Mouse (Mus musculus): ENCODE data around the gene Zfp697. TPM values are rescaled to one million over a fixed set of nuclear protein-coding genes. Genes with fewer than 3 reads are reported as not detected.

The Zfp697 gene
- polyA plus RNA-seq, 1 experiment from 2014 or later, result 2.9 TPM

DNA sequence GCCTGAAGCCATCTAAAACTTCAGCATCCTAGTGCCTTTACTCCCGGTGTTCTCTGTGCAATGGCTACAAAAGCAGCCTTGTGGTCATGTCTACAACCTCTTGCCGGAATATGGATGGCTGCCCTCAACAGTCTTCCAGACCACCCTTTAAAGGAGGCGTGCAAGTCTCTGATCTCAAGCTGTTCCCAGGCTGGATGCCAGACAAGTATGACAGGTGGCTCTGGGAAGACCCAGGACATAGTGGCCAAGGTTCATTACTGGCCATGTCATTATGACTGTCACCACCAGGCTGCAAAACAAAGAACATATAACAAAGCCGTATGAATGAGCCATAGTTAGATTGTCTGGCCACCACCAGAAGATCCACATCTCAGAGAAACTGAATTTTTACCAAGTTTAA is 4.0 kb upstream of the Zfp697 start:
- 77% methylated on average over 4 of the region's 4 CpGs for WGBS (ENCODE audit: insufficient replicate concordance)
- no peak for TF ChIP-seq EP300 (IDR thresholded peaks at IDR 0.05; ENCODE audit: low read depth)
- no peak for TF ChIP-seq CTCF (IDR thresholded peaks at IDR 0.05; ENCODE audit: low read depth)
- Histone ChIP-seq H3K4me3 (ENCODE audit: low read depth, low read length) (no peak overlapping the region), H3K9me3 (ENCODE audit: low read length) (no peaks in the 10 kb centered on the region), H3K4me1 (ENCODE audit: insufficient read depth) (peaks cover 5% of the 10 kb centered on the region), H3K27me3 (ENCODE audit: insufficient read depth, low read length) (peaks cover 10% of the 10 kb centered on the region; the same call in 1 of the 2 replicates), H3K36me3 (replicated peaks; ENCODE audit: insufficient read depth, low read length) (no peaks in the 10 kb centered on the region), H3K9ac (replicated peaks) (no peak overlapping the region), H3K27ac (ENCODE audit: low read depth) (no peak overlapping the region), H3K4me2 (ENCODE audit: low read depth, low read length) (no peak overlapping the region)
- ATAC-seq (no peak), DNase-seq (no peak)

DNA sequence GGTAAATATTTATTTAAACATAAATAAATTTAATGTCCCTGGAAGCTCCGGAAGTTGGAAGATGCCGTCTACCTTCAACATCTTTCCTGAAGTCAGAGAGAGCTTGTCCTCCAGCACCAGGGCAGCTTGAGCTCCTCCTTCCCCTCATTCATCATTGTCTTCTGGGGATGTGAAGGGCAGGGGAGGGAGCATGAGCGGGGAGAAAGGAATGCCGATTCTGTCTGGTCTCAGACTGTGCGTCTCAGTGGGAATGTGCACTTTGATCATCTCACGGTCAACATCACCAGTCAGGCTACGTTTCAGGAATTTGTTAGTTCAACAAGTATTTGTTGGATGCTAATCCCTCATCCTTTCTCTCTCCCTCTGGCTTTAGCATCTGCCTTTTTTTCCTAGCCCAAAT is 3.0 kb upstream of the Zfp697 start:
- H3K4me1 ChIP-seq (ENCODE audit: insufficient read depth), result peaks cover 9% of the 10 kb centered on the region
- H3K4me2 ChIP-seq (ENCODE audit: low read depth, low read length), result no peak overlapping the region
- DNase-seq (no peak), ATAC-seq (no peak)
- no peak overlapping the region for H3K9ac ChIP-seq (replicated peaks)
- H3K36me3 ChIP-seq (replicated peaks; ENCODE audit: insufficient read depth, low read length), result no peaks in the 10 kb centered on the region
- no peaks in the 10 kb centered on the region for H3K9me3 ChIP-seq (ENCODE audit: low read length)
- TF ChIP-seq EP300 (IDR thresholded peaks at IDR 0.05; ENCODE audit: low read depth) (no peak), CTCF (IDR thresholded peaks at IDR 0.05; ENCODE audit: low read depth) (no peak)
- 19% methylated on average over 7 of the region's 7 CpGs for WGBS (ENCODE audit: insufficient replicate concordance)
- no peak overlapping the region for H3K27ac ChIP-seq (ENCODE audit: low read depth)
- H3K27me3 ChIP-seq (ENCODE audit: insufficient read depth, low read length), result peaks cover 10% of the 10 kb centered on the region; the same call in 1 of the 2 replicates
- H3K4me3 ChIP-seq (ENCODE audit: low read depth, low read length), result no peak overlapping the region

DNA sequence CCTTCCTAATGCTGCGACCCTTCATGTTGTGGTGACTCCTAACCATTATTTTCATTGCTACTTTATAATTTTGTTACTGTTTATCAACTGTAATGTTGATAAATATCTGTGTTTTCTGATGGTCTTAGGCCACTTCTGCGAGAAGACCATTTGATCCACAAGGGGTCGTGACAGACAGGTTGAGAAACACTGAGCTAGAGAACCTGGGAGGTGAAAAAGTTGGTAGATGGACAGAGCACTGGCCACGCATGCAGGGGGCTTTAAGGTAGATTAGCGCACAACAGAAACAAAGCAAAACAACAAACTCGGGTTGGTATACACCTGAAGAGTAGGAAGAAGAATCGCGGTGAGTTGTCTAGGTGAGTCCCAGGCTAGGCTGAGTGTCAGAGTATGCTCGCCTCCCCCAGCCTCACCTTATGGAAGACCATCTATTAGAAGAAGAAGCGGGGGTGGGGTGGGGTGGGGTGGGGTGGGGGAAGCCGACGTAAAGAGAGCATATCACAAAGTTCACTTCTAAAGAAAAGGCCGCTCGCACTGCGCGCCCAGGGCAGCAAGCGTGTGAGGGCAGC is 500 bp upstream of the Zfp697 start:
- ATAC-seq, result peak; percentile 24

DNA sequence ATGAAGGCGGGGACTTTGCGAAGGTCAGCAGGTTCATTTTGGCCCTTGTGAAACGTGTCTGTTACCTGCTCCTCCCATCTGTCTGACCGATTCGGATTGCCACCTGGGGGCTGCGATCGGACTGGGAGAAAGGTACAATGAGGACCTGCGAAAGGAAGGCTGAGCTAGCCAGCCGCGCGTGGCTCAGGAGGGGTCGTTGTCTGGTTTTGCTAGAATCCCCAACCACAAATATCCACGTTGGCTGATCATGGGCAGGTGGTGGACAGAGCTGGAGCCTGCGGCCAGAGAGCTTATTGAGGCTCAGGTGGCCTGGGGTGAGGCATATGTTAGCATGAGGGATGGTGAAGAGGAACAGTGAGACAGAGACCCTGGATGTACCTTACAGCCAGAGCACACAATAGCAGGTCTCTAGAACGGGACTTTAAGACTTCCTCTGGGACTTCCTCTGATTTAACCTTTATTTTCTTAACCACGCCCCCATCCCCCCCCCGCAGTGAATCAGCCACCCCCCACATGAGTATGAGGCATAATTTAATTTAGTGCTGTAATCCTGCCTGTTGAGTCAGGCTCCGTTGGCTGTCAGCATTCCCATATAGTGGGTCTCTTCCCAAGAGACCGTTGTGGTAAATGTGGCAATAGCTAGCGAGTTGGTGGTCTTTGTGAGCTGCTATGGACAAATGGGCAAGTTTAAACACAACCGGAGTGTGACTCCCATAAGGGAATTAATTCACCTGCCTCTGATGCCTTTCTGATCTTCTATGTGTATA is 946 bp downstream of the Zfp697 start:
- Histone ChIP-seq H3K27ac (ENCODE audit: low read depth) (no peak overlapping the region), H3K4me3 (ENCODE audit: low read depth, low read length) (peak overlapping the region; percentile 56), H3K4me2 (ENCODE audit: low read depth, low read length) (peak overlapping the region; percentile 76), H3K9ac (replicated peaks) (peak overlapping the region; percentile 63; the same call in 1 of the 2 replicates), H3K36me3 (replicated peaks; ENCODE audit: insufficient read depth, low read length) (no peaks in the 10 kb centered on the region), H3K4me1 (ENCODE audit: insufficient read depth) (peaks cover 9% of the 10 kb centered on the region), H3K9me3 (ENCODE audit: low read length) (no peaks in the 10 kb centered on the region), H3K27me3 (ENCODE audit: insufficient read depth, low read length) (peaks cover 10% of the 10 kb centered on the region; the same call in 1 of the 2 replicates)
- DNase-seq, result peak; percentile 15
- no peak for TF ChIP-seq CTCF (IDR thresholded peaks at IDR 0.05; ENCODE audit: low read depth)
- 0 out of 2 replicates have a peak, but pooled peaks have one; percentile 9 for ATAC-seq
- 10% methylated on average over 21 of the region's 21 CpGs for WGBS (ENCODE audit: insufficient replicate concordance)

More for the DNA sequence above, 500 bp upstream of the Zfp697 start:
- peak overlapping the region; percentile 63 for H3K9ac ChIP-seq (replicated peaks)
- no peaks in the 10 kb centered on the region for H3K36me3 ChIP-seq (replicated peaks; ENCODE audit: insufficient read depth, low read length)
- H3K27me3 ChIP-seq (ENCODE audit: insufficient read depth, low read length), result peaks cover 10% of the 10 kb centered on the region; the same call in 1 of the 2 replicates
- H3K4me3 ChIP-seq (ENCODE audit: low read depth, low read length), result peak overlapping the region; percentile 56
- H3K4me1 ChIP-seq (ENCODE audit: insufficient read depth), result peaks cover 9% of the 10 kb centered on the region
- H3K27ac ChIP-seq (ENCODE audit: low read depth), result no peak overlapping the region
- H3K4me2 ChIP-seq (ENCODE audit: low read depth, low read length), result peak overlapping the region; percentile 76
- no peak for DNase-seq
- H3K9me3 ChIP-seq (ENCODE audit: low read length), result no peaks in the 10 kb centered on the region
- TF ChIP-seq EP300 (IDR thresholded peaks at IDR 0.05; ENCODE audit: low read depth) (no peak), CTCF (IDR thresholded peaks at IDR 0.05; ENCODE audit: low read depth) (peak; percentile 49; the same call in 1 of the 2 replicates)
- 10% methylated on average over 17 of the region's 17 CpGs for WGBS (ENCODE audit: insufficient replicate concordance)

DNA sequence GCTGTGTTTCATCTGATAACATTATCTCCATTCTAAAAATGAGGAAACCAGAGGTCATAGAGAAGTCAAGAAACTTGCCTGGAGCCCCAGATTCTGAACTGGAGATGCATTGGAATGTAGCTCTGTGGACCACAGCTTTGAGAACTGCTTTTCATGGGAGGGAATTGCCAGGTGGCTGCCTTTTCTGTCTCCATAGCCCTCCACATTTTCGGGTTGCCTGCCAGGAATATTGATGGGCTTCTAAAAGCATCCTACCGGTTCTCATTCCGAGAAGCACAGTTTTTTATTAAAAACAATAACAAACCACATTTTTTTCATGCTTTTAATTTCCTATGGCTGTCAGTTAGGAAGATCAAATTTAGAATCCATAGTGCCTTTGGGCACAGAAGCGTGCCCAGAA is 4.8 kb downstream of the Zfp697 start:
- Histone ChIP-seq H3K9ac (replicated peaks) (no peak overlapping the region), H3K27me3 (ENCODE audit: insufficient read depth, low read length) (peaks cover 9% of the 10 kb centered on the region; the same call in 1 of the 2 replicates), H3K4me1 (ENCODE audit: insufficient read depth) (peaks cover 9% of the 10 kb centered on the region), H3K27ac (ENCODE audit: low read depth) (no peak overlapping the region), H3K9me3 (ENCODE audit: low read length) (no peaks in the 10 kb centered on the region), H3K36me3 (replicated peaks; ENCODE audit: insufficient read depth, low read length) (no peaks in the 10 kb centered on the region), H3K4me3 (ENCODE audit: low read depth, low read length) (no peak overlapping the region), H3K4me2 (ENCODE audit: low read depth, low read length) (no peak overlapping the region)
- TF ChIP-seq EP300 (IDR thresholded peaks at IDR 0.05; ENCODE audit: low read depth) (no peak), CTCF (IDR thresholded peaks at IDR 0.05; ENCODE audit: low read depth) (no peak)
- WGBS (ENCODE audit: insufficient replicate concordance), result 62% methylated on average over 4 of the region's 4 CpGs
- no peak for DNase-seq
- ATAC-seq, result no peak

DNA sequence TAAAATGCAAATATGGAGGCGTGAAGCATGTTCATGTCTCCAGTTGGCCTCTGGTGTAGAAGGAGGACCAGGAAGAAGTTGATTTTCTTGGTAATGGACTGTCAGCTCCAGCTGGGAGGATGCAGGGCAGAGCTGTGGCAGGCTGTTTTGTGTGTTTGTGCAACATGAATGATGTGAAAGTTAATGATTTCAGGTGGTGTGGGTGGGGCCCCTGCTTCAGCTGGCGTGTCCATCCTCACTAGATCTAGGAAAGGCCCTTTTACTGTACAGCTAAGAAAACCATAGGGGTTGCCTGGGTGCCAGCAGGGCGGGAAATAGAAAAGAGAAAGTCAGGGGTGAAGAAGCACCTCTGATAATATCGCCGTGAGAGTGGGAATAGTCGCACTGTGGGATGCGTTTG is 5.5 kb downstream of the Zfp697 start:
- ATAC-seq (no peak), DNase-seq (no peak)
- peaks cover 9% of the 10 kb centered on the region for H3K4me1 ChIP-seq (ENCODE audit: insufficient read depth)
- 0 out of 2 replicates have a peak, but pooled peaks cover 3% of the 10 kb centered on the region for H3K27me3 ChIP-seq (ENCODE audit: insufficient read depth, low read length)
- H3K4me2 ChIP-seq (ENCODE audit: low read depth, low read length), result no peak overlapping the region
- TF ChIP-seq CTCF (IDR thresholded peaks at IDR 0.05; ENCODE audit: low read depth) (no peak), EP300 (IDR thresholded peaks at IDR 0.05; ENCODE audit: low read depth) (no peak)
- H3K27ac ChIP-seq (ENCODE audit: low read depth), result no peak overlapping the region
- WGBS (ENCODE audit: insufficient replicate concordance), result 70% methylated on average over 7 of the region's 7 CpGs
- no peak overlapping the region for H3K9ac ChIP-seq (replicated peaks)
- no peaks in the 10 kb centered on the region for H3K9me3 ChIP-seq (ENCODE audit: low read length)
- no peak overlapping the region for H3K4me3 ChIP-seq (ENCODE audit: low read depth, low read length)
- no peaks in the 10 kb centered on the region for H3K36me3 ChIP-seq (replicated peaks; ENCODE audit: insufficient read depth, low read length)
